Mouse (Mus musculus): Measurements from ENCODE around the gene Bicdl2.

Bicdl2 gene

DNA sequence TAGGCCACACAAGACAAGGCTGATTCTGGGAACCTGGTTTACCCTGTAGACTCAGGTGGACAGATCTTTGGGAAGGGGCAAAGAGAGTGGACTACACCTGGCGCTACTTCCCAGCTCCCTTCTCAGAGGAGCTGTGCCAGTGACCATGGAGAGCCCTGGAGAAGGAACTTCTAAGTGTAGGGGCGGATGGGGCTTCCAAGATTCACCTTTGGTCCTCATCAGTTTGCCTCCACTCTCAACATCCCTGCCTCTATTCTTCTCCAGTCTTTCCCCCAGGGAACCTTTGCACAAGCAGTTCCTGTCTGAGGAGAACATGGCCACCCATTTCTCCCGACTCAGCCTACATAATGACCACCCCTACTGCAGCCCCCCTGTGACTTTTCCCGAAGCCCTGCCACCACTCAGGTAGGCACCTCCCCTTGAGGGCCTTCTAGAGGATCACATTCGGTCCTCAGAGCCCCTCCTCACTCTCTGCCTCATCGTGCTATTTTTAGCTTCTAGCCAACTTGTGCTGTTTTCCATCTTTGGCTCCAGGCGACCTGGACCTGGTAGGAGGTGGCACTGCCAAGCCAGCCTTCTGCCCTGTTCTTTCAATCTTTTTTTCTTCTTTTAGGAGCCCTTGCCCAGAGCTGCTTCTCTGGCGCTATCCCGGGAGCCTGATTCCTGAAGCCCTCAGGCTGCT lies 14.1 kb downstream of the Bicdl2 start:
- DNase-seq (ENCODE audit: low read depth, low spot score), result no peak

DNA sequence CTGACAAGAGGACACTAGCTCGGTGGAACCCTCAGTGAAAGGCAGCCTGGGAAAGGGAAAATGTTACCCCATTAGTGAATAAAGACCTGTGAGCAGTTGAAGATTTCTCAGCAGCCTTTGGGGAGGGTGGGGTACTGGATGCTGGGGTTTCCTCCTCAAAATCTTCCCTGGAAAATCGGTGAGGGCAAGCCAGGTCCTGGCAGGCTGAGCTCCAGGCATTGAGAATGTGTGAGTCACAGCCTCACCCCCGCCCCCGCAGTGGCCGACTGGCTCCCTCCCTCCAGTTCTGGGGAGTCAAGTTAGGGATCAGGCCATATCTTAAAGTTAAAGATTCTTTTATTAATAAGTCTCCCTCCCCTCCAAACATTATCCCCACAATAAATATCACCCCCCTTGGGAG lies 14.8 kb downstream of the Bicdl2 start:
- peak; percentile 38 for DNase-seq (ENCODE audit: low read depth, low spot score)

DNA sequence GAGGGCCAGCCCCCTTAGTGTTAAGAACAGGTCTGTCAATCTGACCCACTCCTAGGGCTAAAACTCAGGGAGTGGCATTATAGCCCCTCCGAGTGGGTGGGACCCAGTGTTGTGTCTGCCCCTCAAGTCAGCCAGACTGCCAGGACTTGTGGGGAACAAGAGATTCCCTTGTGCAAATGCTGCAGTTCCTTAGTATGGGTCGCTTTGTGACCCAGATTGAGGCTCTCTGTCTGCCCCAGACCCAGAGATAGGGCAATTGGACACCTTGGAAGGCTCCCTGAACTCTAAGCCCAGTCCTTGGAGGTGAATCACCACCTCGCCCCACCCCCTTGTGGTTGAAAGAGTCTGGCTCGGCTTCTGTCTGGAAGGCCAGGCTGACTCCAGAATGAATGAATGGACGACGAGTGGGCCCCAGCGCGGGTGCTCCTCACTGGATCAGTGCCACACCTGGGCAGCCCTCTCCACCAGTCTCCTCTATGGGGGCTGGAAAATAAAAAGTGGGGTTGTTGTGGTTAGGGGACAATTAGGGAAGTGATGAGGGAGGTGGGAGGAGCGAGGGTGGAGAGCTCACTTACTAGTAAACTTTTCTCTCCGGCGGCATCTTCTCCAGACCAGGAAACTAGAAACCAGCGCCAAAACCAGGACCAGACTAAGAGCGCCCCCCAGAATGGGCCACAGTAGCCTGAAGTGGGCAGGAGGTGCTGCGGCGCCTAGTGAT lies 15.4 kb downstream of the Bicdl2 start:
- DNase-seq (ENCODE audit: low read depth, low spot score), result peak; percentile 32

DNA sequence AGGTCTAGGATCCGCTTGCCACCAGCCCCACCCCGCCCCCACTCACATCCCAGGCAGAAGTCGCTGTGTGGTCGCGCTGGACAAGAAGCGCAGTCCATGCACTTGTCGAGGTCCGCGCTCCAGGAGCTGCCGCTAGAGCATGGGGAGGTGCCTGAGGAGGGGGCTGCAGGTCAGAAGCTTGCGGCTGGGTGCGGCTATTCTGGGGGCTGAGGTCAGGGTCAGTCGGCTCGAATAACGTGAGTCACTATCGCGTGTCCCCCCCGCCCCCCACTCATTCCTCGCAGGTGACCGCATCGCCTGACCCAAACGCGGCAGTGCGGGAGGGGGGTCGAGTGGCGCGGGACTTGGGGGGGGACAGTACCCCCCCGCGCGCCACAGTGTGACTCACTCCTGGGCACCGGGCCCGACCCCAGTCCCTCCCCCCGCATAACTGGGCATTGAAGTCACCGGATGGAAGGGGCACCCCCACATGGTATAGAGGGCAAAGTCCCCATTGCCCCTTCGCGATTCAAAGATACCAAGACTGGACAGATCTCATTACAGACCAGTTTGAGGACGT lies 16.2 kb downstream of the Bicdl2 start:
- DNase-seq (ENCODE audit: low read depth, low spot score), result peak; percentile 26

DNA sequence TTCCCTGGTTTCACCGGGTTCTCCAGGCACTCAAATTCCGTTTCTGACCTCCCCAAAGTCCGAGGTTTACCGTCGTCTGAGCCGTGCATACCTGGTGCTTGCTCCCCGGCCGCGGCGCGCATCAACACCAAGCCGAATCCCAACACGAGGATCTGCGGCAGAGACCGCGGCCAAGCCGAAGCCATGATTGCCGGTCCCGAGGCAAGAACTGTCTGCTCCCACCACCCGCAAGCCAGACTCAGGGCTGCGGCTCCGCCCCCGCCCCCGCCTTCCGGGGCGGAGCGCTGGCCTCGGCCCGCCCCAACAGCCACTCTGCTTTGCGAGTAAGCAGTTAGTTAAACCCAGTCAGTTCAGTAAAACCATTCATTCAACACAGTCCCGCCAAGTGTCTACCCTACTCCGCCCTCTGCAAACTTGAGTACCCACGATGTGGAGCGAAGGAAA lies 17.0 kb downstream of the Bicdl2 start, which contains the start of gene Tnfrsf12a:
Gene Tnfrsf12a (minus strand): TSS at position 233 of the 444 bp plus-strand sequence.
- DNase-seq (ENCODE audit: low read depth, low spot score), result peak; percentile 63

DNA sequence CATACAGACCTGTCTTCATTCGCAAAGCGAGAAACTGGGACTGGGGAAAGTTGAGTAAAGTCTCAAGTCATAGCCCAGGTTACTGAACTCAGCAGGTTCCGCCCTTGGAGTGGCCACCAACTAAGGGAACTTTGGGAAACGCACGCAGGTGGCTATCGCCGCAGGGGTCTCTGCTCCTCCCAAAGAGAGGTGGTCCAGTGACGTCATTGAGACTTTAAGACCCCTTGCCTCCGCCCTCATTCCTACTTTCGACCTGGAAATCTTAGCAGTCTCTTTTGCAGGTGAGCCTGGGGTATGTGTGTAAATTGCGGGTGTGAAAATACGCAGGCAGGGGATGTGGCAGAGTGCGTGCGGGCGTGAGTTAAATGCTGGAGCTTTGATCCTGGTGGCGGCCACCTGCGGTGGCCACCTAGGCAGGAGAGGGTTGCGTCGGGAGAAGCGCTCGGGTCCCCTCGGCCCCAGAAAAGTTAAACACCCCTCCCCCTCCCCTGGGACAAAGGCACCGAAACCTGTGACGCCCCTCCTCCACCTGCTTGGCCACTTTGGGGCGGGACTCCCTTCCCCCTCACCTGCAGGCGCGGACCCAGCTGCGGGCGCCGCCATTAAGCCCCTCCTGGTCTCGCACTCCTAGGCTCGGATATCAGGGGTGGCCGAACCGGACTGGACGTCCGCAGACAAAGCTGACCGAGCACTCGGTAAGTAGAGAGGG lies 19.0 kb downstream of the Bicdl2 start, which contains the start of gene Cldn6:
Gene Cldn6 (plus strand): TSS at position 123 of the 709 bp plus-strand sequence.
- DNase-seq (ENCODE audit: low read depth, low spot score), result no peak

DNA sequence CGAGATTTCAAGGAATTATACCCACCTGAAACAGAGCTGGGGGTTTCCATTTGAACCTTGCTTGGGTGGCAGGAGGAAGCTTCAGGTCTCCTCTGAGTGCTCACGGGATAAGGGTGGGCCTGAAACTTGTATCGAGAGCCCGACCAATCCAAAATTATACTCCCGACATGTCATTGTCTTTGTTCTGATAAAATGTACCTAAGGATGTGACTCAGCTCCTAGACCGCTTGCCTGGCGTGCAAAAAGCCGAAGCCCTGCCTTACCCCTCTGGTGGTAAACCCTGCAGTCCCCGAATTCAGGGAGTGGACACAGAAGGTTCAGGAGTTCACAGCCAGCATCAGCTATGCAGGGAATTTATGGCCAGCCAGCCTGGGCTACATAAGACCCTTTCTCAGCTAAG lies 20.0 kb downstream of the Bicdl2 start:
- no peak for DNase-seq (ENCODE audit: low read depth, low spot score)

DNA sequence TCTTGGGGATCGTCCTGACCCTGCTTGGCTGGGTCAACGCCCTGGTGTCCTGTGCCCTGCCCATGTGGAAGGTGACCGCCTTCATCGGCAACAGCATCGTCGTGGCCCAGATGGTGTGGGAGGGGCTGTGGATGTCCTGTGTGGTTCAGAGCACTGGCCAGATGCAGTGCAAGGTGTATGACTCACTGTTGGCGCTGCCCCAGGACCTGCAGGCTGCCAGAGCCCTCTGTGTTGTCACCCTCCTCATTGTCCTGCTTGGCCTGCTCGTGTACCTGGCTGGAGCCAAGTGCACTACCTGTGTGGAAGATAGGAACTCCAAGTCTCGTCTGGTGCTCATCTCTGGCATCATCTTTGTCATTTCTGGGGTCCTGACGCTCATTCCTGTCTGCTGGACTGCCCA lies 20.8 kb downstream of the Bicdl2 start:
- no peak for DNase-seq (ENCODE audit: low read depth, low spot score)

DNA sequence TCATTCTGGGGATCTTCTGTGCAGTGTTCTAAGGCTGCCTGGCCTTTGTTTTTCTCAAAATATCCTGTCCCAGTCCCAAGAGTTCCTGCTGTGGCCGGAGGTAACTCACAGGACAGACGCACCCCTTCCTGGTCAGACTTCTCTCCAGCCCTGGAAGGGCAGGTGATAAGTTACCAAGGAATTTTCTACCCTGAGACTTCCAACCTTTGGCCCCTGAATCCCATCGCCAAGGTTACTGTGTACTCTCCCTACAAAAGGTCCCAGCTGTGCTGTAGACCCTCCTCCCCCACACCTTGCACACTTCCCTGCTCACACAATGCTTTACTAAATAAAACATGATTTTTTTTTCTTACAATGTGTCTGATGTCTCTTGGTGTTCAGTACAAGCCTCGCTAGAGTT lies 21.8 kb downstream of the Bicdl2 start:
- no peak for DNase-seq (ENCODE audit: low read depth, low spot score)

DNA sequence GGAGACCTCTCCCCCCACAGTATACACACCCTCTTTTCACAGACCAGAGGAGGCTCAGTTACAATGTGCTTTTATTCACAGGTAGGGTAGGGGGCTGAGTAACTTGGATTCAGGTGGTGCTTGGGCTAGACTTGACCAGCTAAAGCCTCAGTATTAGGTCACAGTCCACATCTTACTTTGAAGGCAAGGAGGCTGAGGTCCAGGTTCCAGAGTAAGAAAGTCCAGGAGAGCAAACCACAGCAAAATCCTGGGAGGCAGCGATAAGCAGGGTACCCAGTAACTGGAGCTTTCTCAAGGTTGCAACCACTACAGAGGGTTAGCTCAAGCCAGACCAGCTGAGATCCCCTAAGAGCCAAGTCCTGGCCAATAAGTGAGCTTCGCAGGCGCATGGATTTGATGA lies 22.2 kb downstream of the Bicdl2 start:
- no peak for DNase-seq (ENCODE audit: low read depth, low spot score)

DNA sequence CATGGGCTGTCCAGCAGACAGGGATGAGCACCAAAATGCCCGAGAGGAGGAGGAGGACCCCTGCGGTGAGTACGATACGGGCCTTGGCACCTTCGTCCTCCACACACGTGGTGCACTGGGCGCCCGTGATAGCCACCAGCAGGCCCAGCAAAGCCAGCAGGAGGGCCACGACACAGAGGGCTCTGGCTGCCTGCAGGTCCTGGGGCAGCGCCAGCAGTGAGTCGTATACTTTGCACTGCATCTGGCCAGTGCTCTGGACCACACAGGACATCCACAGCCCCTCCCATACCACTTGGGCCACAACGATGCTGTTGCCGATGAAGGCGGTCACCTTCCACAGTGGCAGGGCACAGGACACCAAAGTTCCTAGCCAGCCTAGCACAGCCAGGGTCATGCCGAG lies 22.9 kb downstream of the Bicdl2 start:
- DNase-seq (ENCODE audit: low read depth, low spot score), result no peak

DNA sequence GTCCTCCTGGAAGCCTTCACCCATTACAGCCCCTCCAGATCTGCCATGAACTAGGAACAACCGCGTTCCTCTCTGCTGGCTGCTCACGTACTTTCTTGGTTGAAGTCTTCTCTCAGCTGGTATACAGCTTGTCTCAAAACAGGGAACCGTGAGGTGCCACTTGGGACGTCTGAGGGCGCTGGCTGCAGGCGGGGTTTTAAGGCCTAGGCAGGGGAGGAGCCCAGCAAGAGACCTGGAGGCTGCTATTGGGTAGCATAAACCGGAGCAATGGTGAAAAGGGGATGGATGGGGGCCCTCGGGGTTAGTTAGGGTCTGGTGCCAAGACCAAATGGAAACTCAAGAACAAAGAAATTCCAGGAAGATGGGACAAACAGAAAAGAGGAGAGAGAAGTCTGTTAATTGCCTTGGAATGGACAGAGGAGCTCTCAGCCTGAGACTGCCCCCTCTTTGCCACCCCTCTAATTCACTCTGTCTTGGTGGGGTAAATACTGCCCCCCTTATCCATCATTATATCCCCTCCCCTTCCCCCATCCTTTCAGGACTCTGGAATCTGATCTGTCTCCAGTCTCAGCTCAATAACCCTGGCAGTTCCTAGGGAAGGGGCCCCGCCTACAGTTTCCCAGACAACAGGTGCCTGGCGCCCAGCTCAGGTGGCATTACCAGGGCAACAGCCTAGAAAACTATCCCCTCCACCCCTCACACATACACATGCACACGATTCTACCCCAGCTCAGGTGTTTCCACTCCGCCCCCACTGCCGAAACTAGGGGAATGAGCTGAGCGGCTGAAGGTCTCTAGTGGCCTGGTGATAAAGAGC lies 23.8 kb downstream of the Bicdl2 start, which contains the start of gene Cldn9:
Gene Cldn9 (minus strand): TSS at position 171 of the 817 bp plus-strand sequence.
- DNase-seq (ENCODE audit: low read depth, low spot score), result no peak

DNA sequence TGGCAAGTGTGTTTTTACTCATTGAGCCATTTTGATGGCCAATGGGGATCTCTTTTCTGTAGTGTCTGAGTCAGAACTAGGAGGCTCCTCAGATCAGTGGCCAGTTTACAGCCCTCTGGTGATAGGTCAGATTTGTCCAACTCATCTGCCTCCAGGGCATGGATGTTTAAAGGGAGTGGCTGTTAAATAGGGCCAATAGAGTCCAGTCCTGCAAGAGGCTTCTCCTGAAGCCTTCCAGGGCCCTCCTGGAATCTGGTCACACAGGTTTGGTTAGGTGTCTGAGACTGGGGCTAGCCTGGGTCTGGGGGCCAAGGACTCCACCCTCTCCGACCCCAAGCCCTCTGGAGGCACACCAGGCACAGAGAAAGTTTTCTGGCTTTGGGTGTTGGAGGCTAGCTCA lies 34.2 kb downstream of the Bicdl2 start:
- DNase-seq (ENCODE audit: low read depth, low spot score), result no peak

DNA sequence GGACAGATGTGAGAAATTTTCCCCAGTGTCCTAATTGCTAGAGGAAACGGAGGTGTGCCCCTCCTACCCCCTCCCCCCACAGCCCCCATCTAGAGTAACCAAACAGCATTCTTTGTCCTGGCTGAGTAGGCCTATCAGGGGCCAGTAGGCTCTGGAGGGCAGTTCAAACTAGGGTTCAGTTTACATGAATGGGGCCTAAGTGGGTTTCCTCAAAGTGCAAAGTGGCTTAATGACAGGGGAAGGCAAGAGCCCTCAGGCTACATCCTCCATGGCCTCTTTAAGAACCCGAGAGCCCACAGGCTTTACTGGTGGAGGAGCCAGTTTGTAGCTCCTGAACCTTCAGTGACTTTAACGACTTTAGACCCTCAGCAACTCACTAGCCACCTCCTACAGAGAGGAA lies 35.5 kb downstream of the Bicdl2 start:
- no peak for DNase-seq (ENCODE audit: low read depth, low spot score)

DNA sequence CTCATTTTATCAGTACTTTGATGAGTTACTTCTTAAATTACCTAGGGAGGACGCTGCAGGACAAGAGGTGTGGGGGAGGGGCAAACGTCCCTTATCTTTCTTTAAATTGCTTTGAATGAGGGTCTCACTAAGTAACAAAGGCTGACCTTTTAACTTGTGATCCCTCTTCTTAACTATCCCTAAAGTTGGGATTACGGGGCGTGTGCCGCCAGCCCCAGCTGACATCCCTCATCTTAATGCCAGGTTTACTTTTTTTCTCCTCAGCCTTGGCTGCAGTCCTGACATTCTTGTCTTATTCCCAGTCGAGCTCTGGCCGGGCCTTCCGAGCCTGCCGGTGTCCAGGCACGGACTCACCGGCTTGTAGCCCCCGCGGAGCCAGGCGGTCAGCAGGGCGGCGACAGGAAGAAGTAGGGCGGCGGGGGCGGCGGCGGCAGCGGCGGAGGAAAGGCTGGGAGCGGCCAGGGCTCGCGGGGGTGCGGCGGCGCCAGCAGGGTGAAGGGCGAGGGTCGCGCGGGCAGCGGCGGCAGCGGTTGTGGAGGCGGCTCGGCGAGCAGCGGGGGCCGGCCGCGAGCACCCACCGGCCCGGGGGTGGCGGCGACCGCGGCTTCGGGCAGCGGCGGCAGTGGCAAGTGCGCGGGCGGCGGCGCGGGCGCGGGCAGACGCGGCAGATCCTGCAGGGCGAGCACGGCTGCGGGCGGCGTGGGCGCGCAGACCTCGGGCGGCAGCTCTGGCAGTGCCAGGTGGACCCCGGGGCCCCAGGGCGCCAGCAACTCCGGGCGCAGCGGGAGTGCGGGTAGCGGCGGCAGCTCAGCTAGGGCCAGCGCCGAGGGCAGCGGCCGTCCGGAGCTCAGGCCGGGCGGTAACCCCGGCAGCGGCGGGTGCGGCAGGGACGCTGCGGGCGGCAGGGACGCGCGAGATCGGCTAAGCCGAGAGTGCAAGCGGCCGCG lies 39.1 kb downstream of the Bicdl2 start:
- peak; percentile 13 for DNase-seq (ENCODE audit: low read depth, low spot score)

DNA sequence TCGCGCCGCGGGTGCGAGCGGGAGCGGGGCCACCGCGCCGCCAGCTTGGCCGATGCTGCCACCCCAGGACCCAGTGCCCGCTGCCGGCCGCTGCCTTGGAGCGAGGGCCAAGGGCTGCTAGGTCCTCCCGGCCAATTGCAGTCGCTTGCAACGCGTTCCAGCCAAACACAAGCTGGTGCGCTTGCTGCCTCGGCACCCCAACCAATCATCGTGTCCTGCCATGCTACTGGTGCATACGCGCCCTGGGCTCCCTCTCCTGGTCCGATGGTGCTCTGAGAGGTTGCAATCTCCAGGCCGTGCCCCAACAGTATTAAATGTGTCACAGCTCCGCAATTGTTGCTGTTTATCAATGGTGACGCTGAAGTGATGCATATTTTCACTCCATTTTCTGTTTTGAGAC lies 39.8 kb downstream of the Bicdl2 start:
- peak; percentile 88 for DNase-seq (ENCODE audit: low read depth, low spot score)

DNA sequence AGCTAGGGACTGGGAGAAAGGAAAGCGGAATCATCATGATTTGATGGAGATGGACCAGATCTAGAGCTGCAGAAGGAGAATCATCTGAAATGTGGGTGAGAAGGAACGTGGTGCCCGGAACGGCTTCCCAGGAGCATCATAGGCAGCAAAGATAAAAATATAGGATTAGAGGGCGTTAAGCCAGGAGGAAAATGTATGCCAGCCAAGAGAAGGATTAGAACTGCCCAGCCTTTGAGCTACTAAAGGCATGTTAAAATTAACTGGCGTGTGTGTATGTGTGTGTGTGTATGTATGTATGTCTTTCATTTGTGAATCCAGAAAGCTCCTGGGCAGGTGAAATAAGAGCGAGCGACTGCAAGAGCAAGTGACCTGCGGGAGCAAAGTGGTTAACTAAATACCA lies 43.0 kb downstream of the Bicdl2 start:
- DNase-seq (ENCODE audit: low read depth, low spot score), result no peak

DNA sequence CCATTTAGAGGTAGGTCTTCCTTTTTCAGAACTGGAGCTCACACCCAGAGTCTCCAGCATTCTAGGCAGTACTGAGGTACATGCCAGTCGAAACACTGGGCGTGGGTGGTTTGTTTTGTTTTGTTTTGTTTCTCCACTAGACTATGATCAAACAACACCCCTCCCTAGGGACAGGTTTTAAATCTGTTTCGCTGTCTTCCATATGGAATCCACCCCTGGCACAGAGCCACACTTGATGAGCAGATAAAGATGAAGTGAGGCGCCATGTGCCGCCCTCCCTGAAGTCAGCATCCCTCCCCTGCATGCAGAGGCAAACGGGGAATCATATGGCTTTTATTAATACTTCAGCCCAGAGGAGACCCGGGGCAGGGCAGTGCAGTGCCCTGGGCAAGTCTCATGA lies 44.4 kb downstream of the Bicdl2 start:
- no peak for DNase-seq (ENCODE audit: low read depth, low spot score)

DNA sequence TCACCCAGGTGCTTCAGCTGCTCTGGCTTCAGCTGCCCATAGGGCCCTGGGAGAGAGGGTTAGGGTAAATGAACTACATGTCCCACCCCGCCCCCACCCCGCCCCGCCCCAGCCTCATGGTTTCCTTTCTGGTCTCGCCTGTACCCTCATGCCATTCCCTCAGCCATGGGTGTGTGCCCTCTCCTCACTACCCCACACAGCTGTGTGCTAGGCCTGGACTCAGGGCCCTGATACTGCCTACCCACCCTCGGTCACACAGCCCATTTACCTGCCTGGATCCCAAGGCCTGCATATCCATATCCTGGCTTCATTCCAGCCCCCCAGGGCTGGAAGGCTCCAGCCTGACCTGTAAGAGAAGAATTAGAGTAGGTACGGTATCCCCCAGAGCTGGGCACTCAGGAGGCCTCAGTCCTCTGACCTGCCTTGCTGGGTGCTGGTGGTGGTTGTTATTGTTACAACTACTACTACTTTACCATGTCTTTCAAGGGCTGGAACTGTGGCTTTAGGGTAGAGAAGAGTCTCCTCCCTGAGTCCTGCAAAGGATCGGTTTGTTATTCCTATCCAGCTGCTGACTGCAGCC lies 45.3 kb downstream of the Bicdl2 start:
- no peak for DNase-seq (ENCODE audit: low read depth, low spot score)

DNA sequence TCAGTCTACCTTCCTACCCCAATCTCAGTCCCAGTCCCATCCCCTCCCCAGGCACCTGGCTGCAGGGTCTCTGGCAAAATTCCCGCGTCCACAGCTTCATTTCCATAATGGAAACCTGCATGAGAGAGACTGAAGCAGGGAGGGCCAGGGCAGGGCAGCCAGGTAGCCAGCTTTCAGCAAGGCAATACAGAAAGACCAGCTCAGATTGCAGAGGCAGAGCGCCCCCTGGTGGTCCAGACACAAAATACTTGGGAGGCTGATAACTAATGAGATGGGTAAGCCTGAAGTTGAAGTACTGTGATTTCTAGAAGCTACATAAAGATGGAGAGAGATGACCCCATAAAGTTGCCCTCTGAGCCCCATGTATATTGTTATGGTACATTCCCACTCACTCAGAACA lies 45.9 kb downstream of the Bicdl2 start:
- peak; percentile 61 for DNase-seq (ENCODE audit: low read depth, low spot score)

All from skeletal muscle tissue, adult 2 months (tissue).